Comparison of ENCODE assay signal across 17 mouse cellular contexts in genomic region chr3:110599175-110599853, GRCm38 (mm10).
DNase-seq lines count a peak whose midpoint lies in the region; ATAC-seq and TF ChIP-seq lines count a peak whose summit lies in the region.
"Had no signal": no experiment of that assay in that cellular context is flagged by ENCODE, and none has a peak within 500 bp of the region (broad histone marks: within the 10 kb centered on the region; RNA-seq: fewer than 3 reads in every experiment).

No protein-coding gene starts in this region.

- no peak for DNase-seq in forebrain, embryonic 14.5 days (ENCODE audit: low spot score)
- peak; percentile 34 for DNase-seq in kidney, adult 9 months
- peak; percentile 35 for DNase-seq in brain, embryonic 14.5 days (ENCODE audit: low read depth)
- no peak for DNase-seq in heart, postnatal 4 days
- DNase-seq: cerebellum, adult 18-20 months; layer of hippocampus, adult 9-11 months; liver, embryonic 13.5 days; right cerebral cortex, adult 18-20 months; thymus, postnatal 36 days had no signal

- H3K9me3 ChIP-seq in forebrain, embryonic 12.5 days, result no peaks in the 10 kb centered on the region
- no peaks in the 10 kb centered on the region for H3K9me3 ChIP-seq in forebrain, embryonic 14.5 days (replicated peaks; ENCODE audit: control insufficient read depth, low read length)
- no peaks in the 10 kb centered on the region for H3K9me3 ChIP-seq in kidney, embryonic 14.5 days (ENCODE audit: control insufficient read depth, low read length)
- H3K9me3 ChIP-seq in kidney, embryonic 16.5 days (ENCODE audit: low read length), result no peaks in the 10 kb centered on the region
- H3K9me3 ChIP-seq: embryonic facial prominence, embryonic 15.5 days; limb, embryonic 12.5 days; liver, embryonic 13.5 days had no signal

- TF ChIP-seq POLR2A in brain, embryonic 14.5 days (IDR thresholded peaks at IDR 0.05; ENCODE audit: borderline replicate concordance, extremely low read depth, insufficient read depth, insufficient read length, poor library complexity, severe bottlenecking), result no peak

- no peaks in the 10 kb centered on the region for H3K27me3 ChIP-seq in forebrain, embryonic 12.5 days
- no peaks in the 10 kb centered on the region for H3K27me3 ChIP-seq in forebrain, embryonic 14.5 days (replicated peaks; ENCODE audit: control insufficient read depth, insufficient read depth, low read length)
- H3K27me3 ChIP-seq in kidney, embryonic 14.5 days (ENCODE audit: control insufficient read depth, insufficient read depth, low read length), result no peaks in the 10 kb centered on the region
- H3K27me3 ChIP-seq in kidney, embryonic 16.5 days (ENCODE audit: insufficient read depth, low read length), result no peaks in the 10 kb centered on the region
- H3K27me3 ChIP-seq: embryonic facial prominence, embryonic 15.5 days; limb, embryonic 12.5 days; liver, embryonic 13.5 days had no signal

- no peak overlapping the region for H3K27ac ChIP-seq in forebrain, embryonic 12.5 days
- no peak overlapping the region for H3K27ac ChIP-seq in forebrain, embryonic 14.5 days (ENCODE audit: low read depth, low read length)
- H3K27ac ChIP-seq in kidney, embryonic 14.5 days (ENCODE audit: low read depth, low read length), result no peak overlapping the region
- H3K27ac ChIP-seq in kidney, embryonic 16.5 days (ENCODE audit: low read length), result no peak overlapping the region
- H3K27ac ChIP-seq: embryonic facial prominence, embryonic 15.5 days; hindbrain, embryonic 14.5 days; limb, embryonic 12.5 days; liver, embryonic 13.5 days had no signal

- no peaks in the 10 kb centered on the region for H3K36me3 ChIP-seq in forebrain, embryonic 12.5 days (replicated peaks)
- no peaks in the 10 kb centered on the region for H3K36me3 ChIP-seq in forebrain, embryonic 14.5 days (ENCODE audit: control insufficient read depth, insufficient read depth, low read length)
- H3K36me3 ChIP-seq in kidney, embryonic 14.5 days (ENCODE audit: control insufficient read depth, insufficient read depth, low read length), result no peaks in the 10 kb centered on the region
- H3K36me3 ChIP-seq in kidney, embryonic 16.5 days (ENCODE audit: insufficient read depth, low read length), result no peaks in the 10 kb centered on the region
- H3K36me3 ChIP-seq: embryonic facial prominence, embryonic 15.5 days; limb, embryonic 12.5 days; liver, embryonic 13.5 days had no signal

- TF ChIP-seq CTCF in brain, embryonic 14.5 days (IDR thresholded peaks at IDR 0.05; ENCODE audit: borderline replicate concordance, extremely low read depth, insufficient read depth, insufficient read length), result no peak

- WGBS in forebrain, embryonic 12.5 days, result 48% methylated on average over 4 of the region's 4 CpGs
- WGBS in forebrain, embryonic 14.5 days, result 42% methylated on average over 4 of the region's 4 CpGs
- WGBS in kidney, embryonic 14.5 days, result 64% methylated on average over 4 of the region's 4 CpGs
- WGBS in kidney, embryonic 16.5 days, result 58% methylated on average over 4 of the region's 4 CpGs

- no peak overlapping the region for H3K4me2 ChIP-seq in forebrain, embryonic 12.5 days
- H3K4me2 ChIP-seq in forebrain, embryonic 14.5 days (ENCODE audit: low read length), result no peak overlapping the region
- no peak overlapping the region for H3K4me2 ChIP-seq in kidney, embryonic 14.5 days (replicated peaks; ENCODE audit: low read depth, low read length)
- no peak overlapping the region for H3K4me2 ChIP-seq in kidney, embryonic 16.5 days (replicated peaks; ENCODE audit: low read depth, low read length)
- H3K4me2 ChIP-seq: embryonic facial prominence, embryonic 15.5 days; hindbrain, embryonic 14.5 days; limb, embryonic 12.5 days; liver, embryonic 13.5 days had no signal

- H3K4me3 ChIP-seq in forebrain, embryonic 12.5 days (replicated peaks), result no peak overlapping the region
- no peak overlapping the region for H3K4me3 ChIP-seq in forebrain, embryonic 14.5 days (ENCODE audit: low read depth, low read length)
- no peak overlapping the region for H3K4me3 ChIP-seq in kidney, embryonic 14.5 days (ENCODE audit: low read length)
- H3K4me3 ChIP-seq in kidney, embryonic 16.5 days (ENCODE audit: low read length), result no peak overlapping the region
- H3K4me3 ChIP-seq: embryonic facial prominence, embryonic 15.5 days; limb, embryonic 12.5 days; liver, embryonic 13.5 days had no signal

- ATAC-seq in forebrain, embryonic 12.5 days (ENCODE audit: low FRiP score), result 0 out of 2 replicates have a peak, but pooled peaks have one; percentile 60
- ATAC-seq in forebrain, embryonic 14.5 days, result no peak; the same call in 1 of the 2 replicates
- no peak for ATAC-seq in kidney, embryonic 14.5 days (ENCODE audit: low FRiP score, low TSS enrichment)
- peak; percentile 54; the same call in 1 of the 2 replicates for ATAC-seq in kidney, embryonic 16.5 days (ENCODE audit: low FRiP score, low TSS enrichment)
- ATAC-seq in CD4-positive, CD25-positive, alpha-beta regulatory T cell, adult 4 months, result no peak
- ATAC-seq: intestine, postnatal 0 days had no signal

- no peak overlapping the region for H3K9ac ChIP-seq in forebrain, embryonic 12.5 days
- H3K9ac ChIP-seq in forebrain, embryonic 14.5 days (ENCODE audit: low read length), result no peak overlapping the region
- H3K9ac ChIP-seq in kidney, embryonic 14.5 days (ENCODE audit: low read depth, low read length), result no peak overlapping the region
- H3K9ac ChIP-seq in kidney, embryonic 16.5 days (replicated peaks; ENCODE audit: low read length), result no peak overlapping the region
- H3K9ac ChIP-seq: embryonic facial prominence, embryonic 15.5 days; hindbrain, embryonic 14.5 days; limb, embryonic 12.5 days; liver, embryonic 13.5 days had no signal

- no peaks in the 10 kb centered on the region for H3K4me1 ChIP-seq in forebrain, embryonic 12.5 days
- H3K4me1 ChIP-seq in forebrain, embryonic 14.5 days (ENCODE audit: control insufficient read depth, insufficient read depth, low read length), result no peaks in the 10 kb centered on the region
- no peaks in the 10 kb centered on the region for H3K4me1 ChIP-seq in kidney, embryonic 14.5 days (ENCODE audit: control insufficient read depth, insufficient read depth, low read length)
- no peaks in the 10 kb centered on the region for H3K4me1 ChIP-seq in kidney, embryonic 16.5 days (ENCODE audit: insufficient read depth, low read length)
- H3K4me1 ChIP-seq: embryonic facial prominence, embryonic 15.5 days; limb, embryonic 12.5 days; liver, embryonic 13.5 days had no signal

Comparison
In these comparisons a context has a peak if more than half of its experiments do, and no peak if none do; other contexts are left out.
1. ATAC-seq: peak in forebrain, embryonic 12.5 days (single experiment) and kidney, embryonic 16.5 days (single experiment); none in forebrain, embryonic 14.5 days (single experiment), kidney, embryonic 14.5 days (single experiment) and CD4-positive, CD25-positive, alpha-beta regulatory T cell, adult 4 months (single experiment).
2. DNase-seq: peak in kidney, adult 9 months (single experiment) and brain, embryonic 14.5 days (single experiment); none in forebrain, embryonic 14.5 days (single experiment) and heart, postnatal 4 days (single experiment).